Mouse (Mus musculus) ovary, postnatal 14 days (tissue): ENCODE data around the gene Tmem107.

Experiments used
- DNase-seq: peaks from one replicate; pipeline ENCODE4 v3.0.0; 2022; ENCODE audit warnings: low spot score

Gene Tmem107

DNA sequence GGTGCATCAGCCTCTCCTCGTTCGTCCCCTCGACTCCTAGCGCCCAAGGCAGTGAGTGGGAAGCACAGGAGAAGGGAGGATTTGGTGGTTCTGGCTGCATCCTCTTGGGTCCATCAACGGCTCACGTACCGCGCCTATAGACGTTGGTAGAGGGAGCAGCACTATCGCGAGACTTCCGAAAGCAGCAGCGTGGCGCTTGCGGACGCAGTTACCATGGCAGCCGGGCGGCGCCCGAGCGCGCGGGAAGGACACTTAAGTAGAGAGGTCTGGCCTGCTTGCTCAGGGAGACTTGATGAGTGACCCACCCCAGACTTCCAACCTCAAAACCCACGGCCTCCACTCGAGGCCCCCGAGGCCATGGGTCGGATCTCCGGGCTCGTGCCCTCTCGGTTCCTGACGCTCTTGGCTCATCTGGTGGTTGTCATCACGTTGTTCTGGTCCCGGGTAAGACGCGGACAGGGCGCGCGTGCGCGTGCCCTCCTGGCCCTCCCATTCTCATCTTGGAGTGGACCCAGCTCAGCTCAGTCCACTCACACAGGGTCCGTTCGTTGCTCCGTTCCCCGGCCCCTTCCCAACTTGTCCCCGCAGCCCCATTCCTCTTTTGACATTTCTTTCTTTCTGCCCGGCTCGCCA lies at the start of gene Tmem107:
Gene Tmem107, plus strand, starts transcription at position 217 of the 633 bp plus-strand sequence.
- peak; percentile 91 for DNase-seq

DNA sequence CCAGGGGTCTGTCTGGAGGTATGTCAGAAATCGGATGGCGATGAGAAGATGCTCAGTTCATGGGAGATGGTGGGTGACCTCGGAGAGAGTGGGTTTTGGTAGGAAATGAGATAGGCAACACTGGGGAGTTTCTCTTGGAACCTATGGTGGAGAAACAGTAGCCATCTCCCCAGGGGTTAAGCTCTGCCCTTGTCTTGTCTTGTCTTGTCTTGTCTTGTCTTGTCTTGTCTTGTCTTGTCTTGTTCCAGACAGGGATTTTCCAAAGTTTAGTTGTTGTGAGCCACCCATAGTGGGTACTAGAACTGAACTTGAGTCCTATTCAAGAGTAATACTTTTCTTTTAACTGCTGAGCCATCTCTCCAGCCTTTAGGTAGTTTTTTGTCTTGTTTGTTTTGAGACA lies 44.0 kb upstream of the Tmem107 start:
- no peak for DNase-seq

DNA sequence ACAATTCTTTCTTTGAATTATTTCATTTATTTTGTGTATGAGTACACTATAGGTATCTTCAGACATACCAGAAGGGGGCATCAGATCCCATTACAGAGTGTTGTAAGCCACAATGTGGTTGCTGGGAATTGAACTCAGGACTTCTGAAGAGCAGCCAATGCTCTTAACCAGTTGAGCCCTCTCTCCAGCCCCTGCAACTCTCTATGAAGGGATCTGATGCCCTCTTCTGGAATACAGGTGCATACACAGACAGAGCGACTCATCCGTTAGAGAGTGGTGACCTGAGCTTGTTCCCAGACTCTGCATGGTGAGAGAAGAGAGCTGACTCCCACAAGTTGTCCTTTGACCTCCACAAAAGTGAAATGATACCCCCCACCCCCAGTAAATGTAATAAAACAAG lies 41.8 kb upstream of the Tmem107 start:
- DNase-seq = no peak

DNA sequence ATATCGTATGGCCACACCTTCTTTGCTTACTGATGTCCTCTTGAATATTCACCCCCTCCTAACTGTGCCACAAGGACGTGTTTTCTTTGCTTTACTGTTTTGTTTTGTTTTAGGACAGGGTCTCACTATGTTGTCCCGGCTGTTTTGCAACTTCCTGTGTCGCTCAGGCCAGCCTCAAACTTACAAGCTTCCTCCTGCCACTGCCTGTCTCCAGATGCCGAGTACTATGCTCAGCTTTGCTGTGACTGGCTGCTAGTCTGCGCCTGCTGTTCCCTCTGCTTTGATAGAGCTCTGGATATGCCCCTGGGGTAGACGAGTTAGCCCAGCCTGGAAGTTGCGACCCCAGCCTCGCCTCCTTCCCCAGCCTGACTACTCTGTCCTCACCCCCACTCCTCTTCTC lies 37.1 kb upstream of the Tmem107 start:
- DNase-seq = no peak

DNA sequence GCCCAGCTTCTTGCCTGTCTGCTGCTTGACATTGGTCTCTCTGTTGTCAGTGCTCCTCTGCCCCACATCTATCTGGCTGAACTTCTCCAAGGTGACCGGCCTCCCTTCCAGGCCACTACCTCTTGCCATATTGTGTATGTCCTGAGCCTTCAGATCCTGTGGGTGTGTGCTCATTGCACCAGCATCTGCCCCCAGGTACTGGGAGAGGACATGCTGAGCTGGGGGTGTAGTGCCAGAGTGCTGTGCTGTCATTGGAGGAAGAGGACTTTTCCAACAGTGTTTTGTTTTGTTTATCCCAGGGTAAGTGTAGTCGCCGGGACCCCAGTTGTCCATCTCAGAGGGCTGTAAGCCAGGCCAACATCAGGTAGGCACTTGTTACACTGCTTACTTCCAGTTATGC lies 36.0 kb upstream of the Tmem107 start:
- DNase-seq = no peak

DNA sequence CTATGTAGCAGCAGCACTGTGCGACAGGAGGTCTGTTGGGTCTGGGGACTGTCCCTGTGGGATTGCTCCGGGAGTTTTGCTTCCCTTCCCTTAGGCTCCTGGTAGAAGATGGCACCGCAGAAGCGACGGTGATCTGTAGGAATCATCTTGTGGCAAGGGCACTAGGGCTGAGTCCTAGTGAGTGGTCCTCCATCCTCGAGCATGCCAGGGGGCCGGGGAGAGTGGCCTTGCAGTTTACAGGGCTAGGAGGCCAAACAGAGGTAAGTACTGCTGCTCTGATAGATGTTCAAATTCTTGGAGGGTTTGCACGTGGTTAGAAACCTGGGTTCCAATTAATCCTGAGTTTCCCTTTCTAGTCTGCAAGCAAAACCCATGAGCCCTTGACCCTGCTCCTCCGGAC lies 35.2 kb upstream of the Tmem107 start:
- DNase-seq = no peak

DNA sequence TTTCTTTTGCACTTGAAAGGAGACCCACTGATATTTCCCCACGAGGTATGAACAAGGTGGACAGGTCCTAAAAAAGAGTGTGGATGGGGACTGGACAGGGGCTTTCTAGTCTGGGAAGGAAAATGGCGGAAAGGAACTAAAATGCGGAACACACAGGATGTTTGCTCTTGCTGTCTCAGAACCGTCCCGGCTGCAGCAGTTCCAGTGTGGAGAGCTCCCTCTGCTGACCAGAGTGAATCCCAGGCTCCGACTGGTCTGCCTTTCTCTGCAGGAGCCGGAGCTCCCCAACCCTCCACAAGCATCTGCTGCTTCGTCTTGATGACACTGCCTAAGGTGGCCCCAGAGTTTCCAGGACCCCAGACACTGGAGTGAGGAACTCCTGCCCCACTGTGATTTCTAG lies 34.8 kb upstream of the Tmem107 start:
- DNase-seq = peak; percentile 71

DNA sequence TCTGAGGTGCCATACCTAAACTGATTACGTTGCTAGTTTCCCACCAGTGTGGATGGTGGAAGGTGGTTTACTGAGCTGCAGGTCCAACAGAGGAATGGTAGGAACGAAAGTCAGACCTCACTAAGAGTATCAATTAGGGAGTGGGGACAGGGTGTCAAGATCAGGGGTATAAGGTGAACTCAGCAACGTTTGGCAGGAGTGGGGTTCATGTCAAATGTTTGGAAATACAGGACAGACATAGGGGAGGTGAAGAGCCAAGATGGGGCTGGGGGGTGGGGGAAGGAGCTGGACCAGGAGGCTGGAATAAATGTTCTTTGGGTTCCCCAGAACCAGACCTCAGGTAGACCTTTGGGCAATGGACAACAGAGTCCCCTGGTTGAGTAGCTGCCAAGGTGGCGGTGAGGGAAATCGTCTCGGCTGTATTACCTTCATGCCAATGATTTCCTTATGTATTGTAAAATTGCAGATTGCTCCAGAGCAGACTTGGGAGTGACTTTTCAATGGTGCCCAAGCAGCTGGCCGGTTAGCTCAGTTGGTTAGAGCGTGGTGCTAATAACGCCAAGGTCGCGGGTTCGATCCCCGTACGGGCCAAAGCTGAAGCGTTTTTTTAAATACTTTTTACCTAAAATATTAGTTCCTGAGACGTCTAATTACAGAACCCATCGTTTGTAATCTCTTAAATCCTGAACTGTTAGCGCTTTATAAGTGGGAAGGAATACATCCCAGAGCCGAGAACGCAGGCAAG lies 33.9 kb upstream of the Tmem107 start:
- DNase-seq = peak; percentile 80

DNA sequence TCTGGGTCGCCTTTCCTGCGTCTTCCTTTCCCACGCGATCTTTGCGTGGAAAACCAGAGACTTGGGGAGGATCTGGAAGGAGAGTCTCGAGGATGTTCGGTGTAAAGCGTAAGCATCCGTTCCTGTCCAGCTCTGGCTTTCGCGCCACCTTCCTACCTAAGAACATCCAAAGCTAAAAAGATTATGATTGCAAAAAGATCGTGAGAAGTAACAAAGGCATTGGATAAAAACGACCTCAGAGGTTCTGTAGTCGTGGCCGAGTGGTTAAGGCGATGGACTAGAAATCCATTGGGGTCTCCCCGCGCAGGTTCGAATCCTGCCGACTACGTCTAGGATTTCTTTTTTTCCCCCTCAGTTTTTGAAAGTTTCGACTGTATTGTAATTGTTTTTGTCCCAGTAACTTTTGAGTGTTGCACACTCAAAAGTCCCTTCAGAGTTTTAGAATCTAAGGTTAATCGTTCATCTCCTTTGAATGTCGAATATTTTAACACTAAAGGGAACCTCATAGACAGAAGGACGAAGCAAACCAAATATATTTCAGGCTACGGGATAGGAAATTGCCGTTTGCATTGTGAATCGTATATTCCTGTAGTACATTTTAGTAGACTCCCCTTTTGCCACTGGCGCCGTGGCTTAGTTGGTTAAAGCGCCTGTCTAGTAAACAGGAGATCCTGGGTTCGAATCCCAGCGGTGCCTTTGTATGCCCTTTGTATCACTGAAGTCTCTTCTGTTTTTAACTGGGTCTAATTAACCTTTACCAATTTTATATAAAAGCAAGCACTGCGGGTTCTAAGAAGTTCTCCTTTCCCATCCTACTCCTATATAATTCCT lies 33.2 kb upstream of the Tmem107 start:
- peak; percentile 70 for DNase-seq

DNA sequence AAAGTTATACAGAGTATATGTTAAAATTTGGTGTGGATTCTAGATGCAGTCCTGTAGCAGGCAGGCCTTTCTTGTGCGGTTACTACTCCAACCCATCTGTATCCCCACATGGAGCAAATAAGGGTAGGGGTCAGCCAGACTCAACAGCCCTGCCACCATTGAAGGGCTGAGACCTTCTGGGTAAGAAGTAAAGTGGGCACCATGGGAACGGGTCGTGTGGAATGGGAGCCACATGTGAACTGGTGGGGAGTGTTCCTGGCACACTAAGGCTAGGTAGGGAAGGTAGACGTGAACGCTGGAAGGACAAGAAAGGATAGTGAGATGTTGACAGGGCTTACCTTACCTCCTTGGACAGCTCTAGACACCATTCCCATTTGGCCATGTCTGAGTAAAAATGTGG lies 32.4 kb upstream of the Tmem107 start:
- DNase-seq = no peak

DNA sequence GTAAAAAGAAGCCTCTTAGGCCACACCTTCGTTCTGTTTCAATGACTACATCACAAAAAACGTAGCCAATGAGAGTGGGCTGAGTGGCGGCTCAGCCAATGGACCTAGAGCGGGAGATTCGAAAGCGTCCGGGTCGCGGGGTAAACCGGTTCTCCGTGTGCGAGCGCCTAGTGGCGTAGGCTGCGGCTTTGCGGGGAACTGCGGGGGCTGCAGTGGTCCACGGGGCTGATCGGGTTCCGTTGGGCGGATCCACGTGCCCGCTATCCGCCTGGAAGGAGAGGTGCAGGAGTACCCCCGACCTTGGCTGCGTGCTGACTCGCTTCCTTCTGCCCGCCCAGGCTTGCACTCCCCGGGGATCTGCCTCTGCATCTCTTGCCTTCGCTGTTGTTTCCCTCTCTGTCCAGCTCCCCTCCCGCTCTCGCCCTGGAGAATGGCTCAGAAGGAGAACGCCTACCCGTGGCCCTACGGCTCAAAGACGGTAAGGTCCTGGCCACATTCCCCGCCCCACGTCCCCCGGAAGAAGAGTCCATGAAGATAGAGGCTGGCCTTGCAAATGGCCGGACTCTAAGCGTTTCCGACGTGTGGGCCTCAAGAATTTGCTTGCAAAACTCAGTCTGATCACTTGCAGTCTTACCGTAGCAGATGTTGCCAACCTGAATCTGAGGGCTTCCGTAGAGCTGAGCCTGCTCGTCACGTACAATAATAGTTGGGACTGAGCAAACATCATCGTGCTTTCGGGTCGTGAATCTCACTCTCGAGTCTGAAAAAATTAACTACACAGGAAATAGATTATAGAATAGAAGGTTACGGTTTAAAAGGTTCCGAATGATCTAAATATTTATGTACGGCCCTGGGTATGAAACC lies 24.8 kb upstream of the Tmem107 start, which contains the start of gene Aurkb:
Gene Aurkb, plus strand, starts transcription at position 117 of the 864 bp plus-strand sequence.
- peak; percentile 71 for DNase-seq

DNA sequence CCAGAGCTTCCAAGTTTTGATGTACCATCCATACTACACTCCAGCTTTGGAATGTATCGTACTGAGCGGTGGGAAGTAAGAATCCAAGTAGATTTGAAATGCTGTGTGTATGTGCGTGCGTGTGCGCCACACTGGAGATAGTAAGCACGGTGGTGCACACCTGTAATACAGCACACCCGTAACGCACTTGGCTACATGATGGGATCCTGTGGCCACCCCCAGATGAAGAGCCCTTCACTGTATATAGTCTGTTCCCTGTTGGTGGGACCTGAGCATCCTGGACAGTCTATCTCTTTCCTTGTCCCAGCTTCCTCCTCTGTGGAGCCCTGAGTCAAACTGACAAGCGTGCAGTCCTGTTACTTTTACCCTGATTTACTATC lies 24.2 kb upstream of the Tmem107 start:
- DNase-seq = no peak

DNA sequence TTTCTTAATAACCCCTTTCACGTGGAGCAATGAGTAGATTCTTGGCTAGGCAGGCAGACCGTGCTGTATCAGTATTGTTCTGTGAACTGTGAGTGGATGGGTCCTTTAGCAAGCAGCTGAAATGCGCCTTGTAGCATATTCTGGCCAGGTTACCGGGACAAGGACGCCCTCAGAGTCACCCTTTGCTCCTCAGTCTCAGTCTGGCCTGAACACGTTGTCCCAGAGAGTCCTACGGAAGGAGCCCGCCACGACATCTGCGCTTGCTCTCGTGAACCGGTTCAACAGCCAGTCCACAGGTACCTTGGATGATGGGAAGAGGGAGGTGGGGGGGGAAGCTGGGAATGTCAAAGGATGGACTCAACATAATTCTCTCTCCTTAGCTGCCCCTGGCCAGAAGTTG lies 23.0 kb upstream of the Tmem107 start:
- DNase-seq = no peak

DNA sequence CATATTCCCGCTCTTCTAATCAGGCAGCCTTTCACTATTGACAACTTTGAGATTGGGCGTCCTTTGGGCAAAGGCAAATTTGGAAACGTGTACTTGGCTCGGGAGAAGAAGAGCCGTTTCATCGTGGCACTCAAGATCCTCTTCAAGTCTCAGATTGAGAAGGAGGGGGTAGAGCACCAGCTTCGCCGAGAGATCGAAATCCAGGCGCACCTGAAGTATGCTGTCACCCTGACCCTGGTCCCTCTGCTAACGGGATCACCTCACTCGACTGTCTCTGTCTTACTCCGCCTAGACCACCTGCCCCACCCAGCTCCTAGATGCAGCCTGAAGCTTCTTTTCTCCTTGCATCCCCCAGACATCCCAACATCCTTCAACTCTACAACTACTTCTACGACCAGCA lies 22.5 kb upstream of the Tmem107 start:
- DNase-seq = no peak

DNA sequence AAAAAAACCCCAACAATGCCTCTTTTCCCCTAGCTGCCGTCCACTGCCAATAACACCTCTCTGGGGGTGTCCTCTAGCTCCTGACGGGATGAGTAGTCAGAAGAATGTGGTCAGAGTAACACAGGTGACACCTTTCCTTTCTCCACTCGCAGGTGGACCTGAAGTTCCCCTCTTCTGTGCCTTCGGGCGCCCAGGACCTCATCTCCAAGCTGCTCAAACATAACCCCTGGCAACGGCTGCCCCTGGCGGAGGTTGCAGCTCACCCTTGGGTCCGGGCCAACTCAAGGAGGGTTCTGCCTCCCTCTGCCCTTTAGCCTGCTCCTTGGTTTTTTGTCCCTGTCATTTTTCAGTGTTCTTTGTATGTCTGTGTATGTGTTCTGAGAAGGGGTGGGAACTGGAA lies 19.9 kb upstream of the Tmem107 start:
- no peak for DNase-seq

DNA sequence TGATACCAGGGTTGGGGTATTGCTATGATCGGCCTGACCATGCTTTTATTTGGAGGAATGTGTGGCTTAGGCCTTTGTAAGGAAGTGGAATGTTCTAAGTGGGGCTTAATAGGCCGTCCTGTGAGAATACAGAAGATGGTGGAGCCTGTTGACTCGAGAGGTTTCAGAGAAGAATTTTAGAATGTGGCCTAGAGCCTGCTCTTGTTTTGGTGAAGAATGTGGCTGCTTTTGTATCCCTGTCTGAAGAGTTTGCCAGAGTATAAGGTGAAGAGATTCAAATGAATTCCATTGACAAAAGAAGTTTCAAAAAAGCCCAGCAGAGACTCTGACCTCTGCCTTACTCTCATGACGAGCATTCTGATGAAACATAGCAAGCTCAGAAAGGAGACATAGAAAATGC lies 18.8 kb upstream of the Tmem107 start:
- no peak for DNase-seq

DNA sequence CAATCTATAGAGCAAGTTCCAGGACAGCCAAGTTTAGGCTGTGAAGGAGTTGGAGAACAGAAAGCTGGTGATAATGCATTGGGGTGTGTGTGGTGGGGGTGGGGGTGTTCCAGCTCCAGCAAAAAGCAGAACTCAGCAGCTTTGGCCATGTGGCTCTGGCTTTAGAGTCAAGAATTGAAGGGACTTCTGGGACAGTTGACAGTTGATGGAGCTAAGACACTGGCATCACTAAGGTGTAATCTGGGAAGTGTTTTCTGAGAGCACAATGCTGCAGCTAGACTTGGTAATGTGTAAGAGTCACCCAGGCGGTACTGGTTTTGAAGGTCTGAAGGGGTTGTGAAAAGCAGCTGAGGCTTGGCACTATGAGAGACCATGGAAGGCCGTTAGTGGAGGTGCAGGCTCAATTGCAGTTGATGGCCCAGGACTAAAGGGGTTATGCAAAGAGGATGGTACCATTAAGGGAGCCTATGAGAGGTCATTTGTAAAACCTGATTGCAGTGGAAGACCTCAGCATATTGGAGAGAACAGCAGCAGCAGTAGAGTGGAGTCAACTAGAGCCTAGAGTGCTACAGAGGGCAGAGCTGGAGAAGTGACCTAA lies 17.7 kb upstream of the Tmem107 start:
- DNase-seq = no peak

DNA sequence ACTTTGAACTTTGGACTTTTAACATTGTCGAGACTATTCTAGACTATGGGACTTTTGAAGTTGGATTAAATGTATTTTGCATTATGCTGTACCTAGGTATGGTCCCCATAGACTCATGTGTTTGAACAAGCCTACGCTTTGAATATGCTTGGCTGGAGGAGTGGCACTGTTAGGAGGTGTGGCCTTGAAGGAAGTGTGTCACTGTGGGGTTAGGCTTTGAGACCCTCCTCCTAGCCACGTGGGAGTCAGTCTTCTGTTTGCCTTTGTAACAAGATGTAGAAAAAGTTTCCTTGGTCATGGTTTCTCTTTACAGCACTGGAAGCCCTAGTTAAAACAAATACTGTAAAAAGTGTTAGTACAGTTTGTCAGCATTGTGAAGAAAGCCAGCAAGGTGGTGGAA lies 16.8 kb upstream of the Tmem107 start:
- no peak for DNase-seq

DNA sequence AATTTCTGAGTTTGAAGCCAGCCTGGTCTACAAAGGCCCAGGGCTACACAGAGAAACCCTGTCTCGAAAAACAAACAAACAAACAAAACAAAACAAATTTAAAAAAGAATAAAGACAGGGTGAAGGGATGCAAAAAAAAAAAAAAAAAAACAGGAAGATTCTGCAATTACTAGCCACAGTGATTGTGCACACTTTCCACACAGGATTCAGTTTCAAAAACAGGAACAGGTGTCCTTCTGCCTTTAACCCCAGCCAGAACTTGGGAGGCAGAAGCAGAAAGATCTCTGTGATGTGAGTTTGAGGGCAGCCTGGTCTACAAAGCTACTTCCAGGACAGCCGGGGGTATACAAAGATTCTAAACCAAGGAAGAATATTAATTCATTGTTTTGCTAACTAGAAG lies 12.3 kb upstream of the Tmem107 start:
- DNase-seq = no peak

DNA sequence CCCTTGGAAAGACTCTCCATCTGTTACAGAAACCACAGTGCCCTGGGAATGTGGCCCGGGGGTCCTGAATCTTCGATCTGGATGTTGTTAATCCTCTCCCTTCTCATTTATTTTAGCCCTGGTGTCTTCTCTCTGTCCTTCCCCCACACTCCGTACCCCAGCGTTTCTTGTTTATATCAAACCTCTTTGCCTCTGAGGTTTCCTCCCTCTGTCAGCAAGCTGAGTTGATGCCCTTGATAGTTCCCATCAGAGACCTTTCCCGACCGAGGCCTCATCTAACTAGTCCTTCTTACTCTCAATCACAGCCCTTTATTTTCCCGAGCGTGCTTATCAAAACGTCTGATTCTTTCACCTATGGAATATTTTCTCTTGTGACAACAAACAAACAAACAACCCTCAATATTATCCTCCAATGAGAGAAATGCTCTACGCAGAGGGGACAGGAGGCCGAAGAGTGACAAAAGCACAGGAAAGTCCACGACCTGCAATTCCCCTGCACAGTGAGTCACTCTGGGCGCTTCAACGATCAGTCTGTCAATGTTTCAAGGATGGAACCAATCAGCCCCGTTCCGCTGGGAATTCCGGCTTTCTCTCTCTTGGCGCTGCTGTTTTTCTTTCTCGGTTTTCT lies 11.8 kb upstream of the Tmem107 start:
- no peak for DNase-seq

DNA sequence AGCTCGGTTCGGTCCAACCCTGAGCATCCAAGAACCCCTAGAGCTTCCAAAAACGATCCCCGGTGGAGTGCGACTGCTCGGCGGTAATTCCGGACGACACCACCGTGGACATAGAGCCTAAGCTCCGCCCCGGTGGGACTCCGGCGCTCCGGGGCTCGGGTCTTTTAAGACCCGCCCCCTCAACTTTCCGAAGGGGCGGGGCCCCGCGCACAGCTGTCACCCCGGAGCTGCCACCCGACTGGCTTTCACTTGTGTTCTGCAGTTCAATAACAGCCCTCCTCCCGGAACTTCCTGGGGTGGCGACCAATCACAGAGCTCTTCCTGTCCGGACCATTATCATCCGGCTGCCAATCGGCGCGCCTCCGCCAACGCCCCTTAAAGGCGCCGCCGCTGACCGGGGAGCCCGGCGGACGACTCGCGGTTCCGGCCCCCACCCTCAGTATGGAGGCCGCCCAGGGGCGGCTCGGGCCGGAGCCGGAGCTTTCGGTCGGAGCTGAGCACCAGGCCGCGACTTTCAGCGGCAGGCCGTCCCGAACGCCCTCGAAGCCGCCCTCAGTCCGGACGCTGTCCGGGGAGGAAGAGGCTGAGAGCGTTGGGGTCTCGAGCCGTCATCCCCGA lies 11.1 kb upstream of the Tmem107 start, which contains the start of gene Borcs6:
Gene Borcs6, plus strand, starts transcription at position 361 of the 618 bp plus-strand sequence.
- DNase-seq = peak; percentile 83
